13 mouse cellular contexts compared by ENCODE assay signal in genomic region chr15:84627308-84627707, GRCm38 (mm10). TPM values are rescaled to one million over a fixed set of nuclear protein-coding genes. Genes with fewer than 3 reads are reported as not detected.
DNase-seq lines count a peak whose midpoint lies in the region; ATAC-seq lines count a peak whose summit lies in the region.
"Had no signal": no experiment of that assay in that cellular context is flagged by ENCODE, and none has a peak within 500 bp of the region (broad histone marks: within the 10 kb centered on the region; RNA-seq: fewer than 3 reads in every experiment).

No protein-coding gene starts in this region.

- 77% methylated on average over 5 of the region's 5 CpGs for WGBS in embryonic facial prominence, embryonic 14.5 days
- 69% methylated on average over 5 of the region's 5 CpGs for WGBS in embryonic facial prominence, embryonic 10.5 days
- 76% methylated on average over 5 of the region's 5 CpGs for WGBS in liver, embryonic 11.5 days

- H3K9ac ChIP-seq in embryonic facial prominence, embryonic 14.5 days (ENCODE audit: low read depth, low read length) = no peak overlapping the region
- H3K9ac ChIP-seq in liver, embryonic 11.5 days (ENCODE audit: low read depth, low read length) = no peak overlapping the region
- H3K9ac ChIP-seq: heart, embryonic 15.5 days; midbrain, embryonic 12.5 days had no signal

- peak; percentile 34; the same call in 1 of the 2 replicates for ATAC-seq in embryonic facial prominence, embryonic 14.5 days (ENCODE audit: low read depth)
- ATAC-seq in liver, embryonic 11.5 days (replicated peaks; ENCODE audit: low FRiP score) = no peak

- H3K36me3 ChIP-seq in embryonic facial prominence, embryonic 14.5 days (ENCODE audit: control insufficient read depth, insufficient read depth, low read length) = no peaks in the 10 kb centered on the region
- H3K36me3 ChIP-seq in embryonic facial prominence, embryonic 10.5 days (replicated peaks) = no peaks in the 10 kb centered on the region
- no peaks in the 10 kb centered on the region for H3K36me3 ChIP-seq in liver, embryonic 11.5 days (ENCODE audit: control insufficient read depth, insufficient read depth, low read length)
- H3K36me3 ChIP-seq: G1E; heart, embryonic 15.5 days; midbrain, embryonic 12.5 days had no signal

- H3K27ac ChIP-seq in embryonic facial prominence, embryonic 14.5 days (replicated peaks; ENCODE audit: low read depth, low read length) = no peak overlapping the region
- H3K27ac ChIP-seq in embryonic facial prominence, embryonic 10.5 days (replicated peaks) = no peak overlapping the region
- H3K27ac ChIP-seq in liver, embryonic 11.5 days (ENCODE audit: low read depth, low read length) = no peak overlapping the region
- H3K27ac ChIP-seq: heart, embryonic 15.5 days; midbrain, embryonic 12.5 days had no signal

- peak; percentile 60 for DNase-seq in embryonic facial prominence, embryonic 14.5 days (ENCODE audit: low spot score)
- no peak for DNase-seq in embryonic facial prominence, embryonic 10.5 days (ENCODE audit: low spot score)
- DNase-seq in retina, postnatal 1 day = peak; percentile 55
- DNase-seq in retina, embryonic 14.5 days (ENCODE audit: low spot score) = no peak
- peak; percentile 70 to 74 for DNase-seq in left cerebral cortex, postnatal 25 days (ENCODE audit: low spot score in 2 of 2)
- peak; percentile 47 for DNase-seq in right cerebral cortex, postnatal 4 days
- DNase-seq in cerebellum, adult 11 months = no peak
- DNase-seq in liver, embryonic 11.5 days (ENCODE audit: low spot score) = no peak
- DNase-seq: kidney, postnatal 25 days; thymus, postnatal 4 days had no signal

- H3K27me3 ChIP-seq in embryonic facial prominence, embryonic 14.5 days (replicated peaks; ENCODE audit: control insufficient read depth, insufficient read depth, low read length) = no peaks in the 10 kb centered on the region
- peaks cover 23% of the 10 kb centered on the region; the same call in 1 of the 2 replicates for H3K27me3 ChIP-seq in embryonic facial prominence, embryonic 10.5 days (replicated peaks; ENCODE audit: low read depth, poor library complexity, severe bottlenecking)
- no peaks in the 10 kb centered on the region for H3K27me3 ChIP-seq in liver, embryonic 11.5 days (replicated peaks; ENCODE audit: control insufficient read depth, insufficient read depth, low read length)
- H3K27me3 ChIP-seq: heart, embryonic 15.5 days had no signal

- no peaks in the 10 kb centered on the region for H3K9me3 ChIP-seq in embryonic facial prominence, embryonic 14.5 days (ENCODE audit: control insufficient read depth, low read length)
- no peaks in the 10 kb centered on the region for H3K9me3 ChIP-seq in embryonic facial prominence, embryonic 10.5 days
- H3K9me3 ChIP-seq in liver, embryonic 11.5 days (ENCODE audit: control insufficient read depth, low read length) = no peaks in the 10 kb centered on the region
- H3K9me3 ChIP-seq: heart, embryonic 15.5 days; midbrain, embryonic 12.5 days had no signal

- no peak overlapping the region for H3K4me3 ChIP-seq in embryonic facial prominence, embryonic 14.5 days (ENCODE audit: low read depth, low read length)
- H3K4me3 ChIP-seq in embryonic facial prominence, embryonic 10.5 days = no peak overlapping the region
- H3K4me3 ChIP-seq in liver, embryonic 11.5 days (ENCODE audit: low read depth, low read length) = no peak overlapping the region
- H3K4me3 ChIP-seq: heart, embryonic 15.5 days; midbrain, embryonic 12.5 days had no signal

- H3K4me1 ChIP-seq in embryonic facial prominence, embryonic 14.5 days (ENCODE audit: control insufficient read depth, insufficient read depth, low read length) = peaks cover 11% of the 10 kb centered on the region; the same call in 1 of the 2 replicates
- peaks cover 20% of the 10 kb centered on the region for H3K4me1 ChIP-seq in embryonic facial prominence, embryonic 10.5 days
- H3K4me1 ChIP-seq in liver, embryonic 11.5 days (replicated peaks; ENCODE audit: control insufficient read depth, insufficient read depth, low read length) = no peaks in the 10 kb centered on the region; the same call in 1 of the 2 replicates

- H3K4me2 ChIP-seq in embryonic facial prominence, embryonic 14.5 days (ENCODE audit: low read depth, low read length) = no peak overlapping the region
- no peak overlapping the region for H3K4me2 ChIP-seq in liver, embryonic 11.5 days
- H3K4me2 ChIP-seq: heart, embryonic 15.5 days; midbrain, embryonic 12.5 days had no signal

- intact Hi-C loops in left cerebral cortex, postnatal 25 days (cut with DNase I) = loop anchor here (5.0 kb wide), 1 partner anchor 555 kb away; no protein-coding TSS in a partner anchor

RNA-seq across cellular contexts. Expression of gene Prr5, which starts 42.1 kb away (rescaled TPM):
- polyA plus RNA-seq in embryonic facial prominence, embryonic 14.5 days (2014; fragmentation: Nextera tagmentation; extraction: Ambion mirVana) = 26.4 and 31.8 TPM in 2 replicates
- 16.2 and 17.7 TPM in 2 replicates for polyA plus RNA-seq in embryonic facial prominence, embryonic 10.5 days (2016; fragmentation: Nextera tagmentation; extraction: Ambion mirVana)
- 10 to 100 TPM; 11.6 to 13.2 TPM for total RNA-seq in left cerebral cortex, postnatal 25 days (2021)
- polyA plus RNA-seq in liver, embryonic 11.5 days (2014; fragmentation: Nextera tagmentation; extraction: Ambion mirVana) = 17.7 and 20.4 TPM in 2 replicates
- total RNA-seq: G1E had no signal
- polyA plus RNA-seq: G1E had no signal

Comparison
In these comparisons a context has a peak if more than half of its experiments do, and no peak if none do; other contexts are left out.
1. DNase-seq: peak in embryonic facial prominence, embryonic 14.5 days (single experiment), retina, postnatal 1 day (single experiment), left cerebral cortex, postnatal 25 days (2 of 2) and right cerebral cortex, postnatal 4 days (single experiment); none in embryonic facial prominence, embryonic 10.5 days (single experiment), retina, embryonic 14.5 days (single experiment), cerebellum, adult 11 months (single experiment) and liver, embryonic 11.5 days (single experiment).